Mouse (Mus musculus) gastrocnemius, postnatal 14 days (tissue): ENCODE results near the gene Rpf2. TPM values are rescaled to one million over a fixed set of nuclear protein-coding genes. Genes with fewer than 3 reads are reported as not detected.

Experiments
- DNase-seq: peaks from one replicate; pipeline ENCODE4 v3.0.0; 2021; ENCODE audit warnings: mixed read lengths
- intact Hi-C: fragments of 180-260 bp; cut with DNase I; formaldehyde crosslinking; loops from one replicate; pipeline ENCODE4 v1.15.1; 2025; ENCODE audit warnings: low total_unique reads
- total RNA-seq, 2 experiments: library from RNA; stranded (reverse); gene quantifications; 2 replicates each; pipeline ENCODE4 v1.2.3; 2021

The Rpf2 gene
- total RNA-seq, 2 experiments from 2014 or later, result 16.2 to 19.2 TPM

DNA sequence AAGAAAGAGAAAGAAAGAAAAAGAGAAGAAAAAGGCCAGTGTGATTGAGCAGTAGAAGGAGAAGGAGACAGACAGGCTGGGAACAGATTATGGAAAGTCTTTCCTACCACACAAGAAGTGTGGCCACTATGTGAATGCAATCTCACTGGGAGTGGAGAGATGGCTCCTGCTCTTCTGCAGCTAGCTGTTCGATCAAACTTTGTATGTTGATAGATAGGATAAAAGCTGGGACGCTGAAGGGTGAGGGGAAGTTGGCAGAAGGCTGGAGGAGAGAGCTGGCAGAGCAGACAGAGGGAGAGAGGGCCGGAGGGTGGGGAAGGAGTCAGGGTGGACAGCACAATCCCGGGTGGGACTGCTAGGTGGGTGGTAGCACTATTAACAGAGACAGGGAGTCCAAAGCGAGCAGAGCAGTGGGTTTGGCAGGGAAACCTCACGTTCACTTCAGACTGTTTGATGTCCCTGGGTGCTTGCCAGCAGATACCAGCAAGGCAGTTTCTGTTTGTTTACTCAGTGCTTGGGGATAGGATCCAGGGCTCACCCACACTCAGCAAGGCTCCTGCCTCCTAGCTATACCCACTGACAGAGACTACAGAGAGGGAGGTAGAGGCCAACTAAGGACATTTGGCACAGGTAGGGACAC is 69.4 kb downstream of the Rpf2 start:
- intact Hi-C loops, result no loop called here
- DNase-seq, result no peak

Other genes starting within 250 kb of the Rpf2 start
- under 1 TPM; 0.39 to 0.60 TPM for gene Mfsd4b1, start 221.8 kb downstream of the Rpf2 start, total RNA-seq
- 10 to 100 TPM; 30.0 to 33.6 TPM for gene Slc16a10, start 104.8 kb downstream of the Rpf2 start, total RNA-seq
- gene Gtf3c6, start 11.1 kb upstream of the Rpf2 start, total RNA-seq, result 10 to 100 TPM; 19.1 to 21.5 TPM
- 10 to 100 TPM; 20.7 to 24.8 TPM for gene Amd1, start 55.1 kb upstream of the Rpf2 start, total RNA-seq
- gene Cdk19, start 92.5 kb upstream of the Rpf2 start, total RNA-seq, result 1 to 10 TPM; 5.4 to 6.4 TPM